Mouse (Mus musculus): ENCODE data around the gene Slc30a2.

- TF ChIP-seq CTCF (IDR thresholded peaks at IDR 0.05; ENCODE audit: borderline replicate concordance, extremely low read depth, insufficient read depth, insufficient read length) (no peak), POLR2A (IDR thresholded peaks at IDR 0.05; ENCODE audit: borderline replicate concordance, extremely low read depth, insufficient read depth, insufficient read length, poor library complexity, severe bottlenecking) (no peak)
Observed at GRCm38 (mm10) chr4:134378089-134378615, 35.2 kb downstream of the Slc30a2 start.
